Mouse (Mus musculus): ENCODE results near the gene Thsd4. TPM values are rescaled to one million over a fixed set of nuclear protein-coding genes. Genes with fewer than 3 reads are reported as not detected.
"Not testable (repeated sequence)": the region's sequence is repeated elsewhere in the genome, so short reads cannot be mapped to it uniquely, and the experiment has no call there.

Thsd4 gene
- total and polyA plus RNA-seq, 2 experiments: 0.70 to 0.92 TPM

DNA sequence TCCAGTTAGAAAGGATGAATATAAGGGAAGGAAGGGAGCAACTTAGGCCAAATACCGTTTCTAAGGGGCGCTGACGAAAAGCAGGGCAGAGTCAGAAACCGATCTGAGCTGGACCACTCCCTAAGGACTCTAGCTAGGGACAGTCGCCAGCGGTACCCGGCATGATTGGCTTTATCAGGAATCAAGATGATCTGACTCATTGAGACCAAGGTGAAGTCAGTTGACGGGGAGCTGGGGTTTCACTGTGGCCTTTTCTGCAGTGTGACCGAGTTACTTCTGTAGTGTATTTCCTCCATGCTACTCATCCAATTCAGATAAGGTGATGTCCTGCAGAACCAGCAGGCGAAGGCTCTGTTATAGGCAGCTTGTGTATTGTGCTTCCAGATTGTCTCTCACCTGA is 556.8 kb downstream of the Thsd4 start:
- no peak overlapping the region for H3K9ac ChIP-seq (ENCODE audit: low read depth, low read length)
- H3K4me1 ChIP-seq (ENCODE audit: control insufficient read depth, insufficient read depth, low read length): no peaks in the 10 kb centered on the region
- no peak for DNase-seq (ENCODE audit: extremely low read depth, low read depth, low spot score)
- no peaks in the 10 kb centered on the region for H3K79me2 ChIP-seq (ENCODE audit: control insufficient read depth, insufficient read depth, low read length)
- TF ChIP-seq CTCF (IDR thresholded peaks at IDR 0.05; ENCODE audit: low read depth, low read length): no peak
- no peak for TF ChIP-seq POLR2A (IDR thresholded peaks at IDR 0.05; ENCODE audit: extremely low read depth, insufficient read depth, low read length)
- H3K27ac ChIP-seq (replicated peaks; ENCODE audit: insufficient read depth, low read depth, low read length): no peak overlapping the region
- H3K4me3 ChIP-seq (ENCODE audit: insufficient read depth, low read depth, low read length): no peak overlapping the region
- no peaks in the 10 kb centered on the region for H3K36me3 ChIP-seq (ENCODE audit: control insufficient read depth, insufficient read depth, low read length)
- WGBS: 76% methylated on average over 10 of the region's 10 CpGs
- no peaks in the 10 kb centered on the region for H3K27me3 ChIP-seq (ENCODE audit: control insufficient read depth, insufficient read depth, low read length)

DNA sequence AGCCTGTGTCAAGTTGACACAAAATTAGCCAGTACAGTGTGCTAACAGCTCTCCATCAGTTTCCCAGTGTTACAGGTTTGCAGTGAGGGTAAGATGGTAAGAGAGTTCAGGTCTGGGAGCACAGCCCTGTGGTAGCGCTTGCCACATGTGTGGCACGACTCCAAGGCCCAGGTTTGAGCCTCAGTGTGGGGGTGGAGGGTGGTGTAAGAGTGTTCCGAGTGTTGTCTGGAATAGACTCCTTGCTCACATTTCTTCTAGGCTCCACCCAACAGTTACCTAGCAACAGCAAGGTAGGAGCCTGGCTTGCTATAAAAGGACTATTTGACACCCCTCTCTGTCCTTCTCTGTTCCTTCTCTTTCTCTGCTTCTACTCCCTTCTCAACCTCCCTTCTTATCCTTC is 557.5 kb downstream of the Thsd4 start:
- no peaks in the 10 kb centered on the region for H3K27me3 ChIP-seq (ENCODE audit: control insufficient read depth, insufficient read depth, low read length)
- H3K79me2 ChIP-seq (ENCODE audit: control insufficient read depth, insufficient read depth, low read length): no peaks in the 10 kb centered on the region
- 44% methylated on average over 3 of the region's 3 CpGs for WGBS
- H3K36me3 ChIP-seq (ENCODE audit: control insufficient read depth, insufficient read depth, low read length): no peaks in the 10 kb centered on the region
- no peak overlapping the region for H3K9ac ChIP-seq (ENCODE audit: low read depth, low read length)
- no peak overlapping the region for H3K27ac ChIP-seq (replicated peaks; ENCODE audit: insufficient read depth, low read depth, low read length)
- TF ChIP-seq POLR2A (IDR thresholded peaks at IDR 0.05; ENCODE audit: extremely low read depth, insufficient read depth, low read length) (no peak), CTCF (IDR thresholded peaks at IDR 0.05; ENCODE audit: low read depth, low read length) (no peak)
- DNase-seq (ENCODE audit: extremely low read depth, low read depth, low spot score): no peak
- no peak overlapping the region for H3K4me3 ChIP-seq (ENCODE audit: insufficient read depth, low read depth, low read length)
- no peaks in the 10 kb centered on the region for H3K4me1 ChIP-seq (ENCODE audit: control insufficient read depth, insufficient read depth, low read length)

DNA sequence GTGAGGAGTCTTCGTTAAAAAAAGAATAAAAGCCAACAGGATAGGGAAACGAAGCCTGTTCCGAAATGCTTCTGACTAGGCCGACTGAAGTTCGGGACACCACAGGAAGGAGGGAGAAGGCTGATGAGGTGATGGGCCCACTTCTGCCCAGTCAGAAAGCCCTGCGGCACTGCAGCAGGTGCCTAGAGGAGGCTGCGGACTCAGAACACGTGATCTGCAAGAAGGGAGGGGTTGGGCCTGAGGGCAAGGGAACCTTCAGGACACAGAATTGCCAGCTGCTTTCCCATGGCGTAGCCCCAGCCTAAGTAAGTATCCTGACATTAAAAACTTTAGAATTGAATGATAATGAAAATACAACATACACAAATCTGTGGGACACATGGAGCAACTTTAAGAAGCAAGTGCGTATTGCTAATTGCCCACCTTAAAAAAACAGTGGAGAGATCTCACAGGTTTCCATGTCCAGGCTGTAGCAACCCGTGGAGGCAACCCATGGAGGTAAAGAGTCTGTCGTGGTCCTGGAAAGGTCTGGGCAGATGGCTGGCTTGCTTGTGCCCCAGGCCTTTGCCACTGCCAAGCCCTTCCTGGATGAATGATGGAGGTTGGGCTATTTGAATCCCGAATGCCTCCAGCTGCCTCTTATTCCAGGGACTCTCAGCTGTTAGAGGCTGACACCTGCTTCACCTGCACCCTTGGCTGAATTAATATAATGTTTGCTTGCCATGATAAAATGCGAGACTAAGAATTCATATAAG is 560.5 kb downstream of the Thsd4 start:
- no peak overlapping the region for H3K4me3 ChIP-seq (ENCODE audit: insufficient read depth, low read depth, low read length)
- no peak for DNase-seq (ENCODE audit: extremely low read depth, low read depth, low spot score)
- TF ChIP-seq CTCF (IDR thresholded peaks at IDR 0.05; ENCODE audit: low read depth, low read length) (no peak), POLR2A (IDR thresholded peaks at IDR 0.05; ENCODE audit: extremely low read depth, insufficient read depth, low read length) (no peak)
- no peaks in the 10 kb centered on the region for H3K36me3 ChIP-seq (ENCODE audit: control insufficient read depth, insufficient read depth, low read length)
- no peak overlapping the region for H3K27ac ChIP-seq (replicated peaks; ENCODE audit: insufficient read depth, low read depth, low read length)
- 0 out of 2 replicates have a peak, but pooled peaks cover 3% of the 10 kb centered on the region for H3K27me3 ChIP-seq (ENCODE audit: control insufficient read depth, insufficient read depth, low read length)
- no peaks in the 10 kb centered on the region for H3K4me1 ChIP-seq (ENCODE audit: control insufficient read depth, insufficient read depth, low read length)
- WGBS: 74% methylated on average over 14 of the region's 14 CpGs
- H3K9ac ChIP-seq (ENCODE audit: low read depth, low read length): no peak overlapping the region
- H3K79me2 ChIP-seq (ENCODE audit: control insufficient read depth, insufficient read depth, low read length): no peaks in the 10 kb centered on the region

DNA sequence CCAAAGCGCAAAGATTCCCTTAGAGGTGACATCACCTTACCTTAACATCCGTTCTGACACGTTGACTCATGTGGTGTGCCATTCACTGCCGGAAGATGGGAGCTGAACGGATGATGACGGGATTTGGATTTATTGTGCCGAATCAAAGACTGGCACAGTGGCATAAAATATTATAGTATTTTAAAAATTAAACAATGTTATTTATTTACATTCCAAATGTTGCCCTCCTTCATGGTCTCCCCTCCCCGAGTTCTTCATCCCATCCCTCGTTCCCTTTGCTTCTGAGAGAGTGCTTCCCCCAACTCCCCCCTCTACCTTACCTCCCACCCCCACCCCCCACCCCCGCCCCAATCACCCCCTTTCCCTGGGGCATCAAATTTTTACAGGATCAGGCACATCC is 561.3 kb downstream of the Thsd4 start, which contains the start of gene Nr2e3:
Gene Nr2e3, minus strand, starts transcription at position 101 of the 400 bp plus-strand sequence.
- Histone ChIP-seq H3K27ac (replicated peaks; ENCODE audit: insufficient read depth, low read depth, low read length) (no peak within 1 kb of the TSS), H3K9ac (ENCODE audit: low read depth, low read length) (no peak within 1 kb of the TSS), H3K79me2 (ENCODE audit: control insufficient read depth, insufficient read depth, low read length) (no peaks in the 10 kb centered on the region), H3K4me1 (ENCODE audit: control insufficient read depth, insufficient read depth, low read length) (no peaks in the 10 kb centered on the region), H3K27me3 (ENCODE audit: control insufficient read depth, insufficient read depth, low read length) (peaks cover 3% of the 10 kb centered on the region; the same call in 1 of the 2 replicates), H3K36me3 (ENCODE audit: control insufficient read depth, insufficient read depth, low read length) (no peaks in the 10 kb centered on the region), H3K4me3 (ENCODE audit: insufficient read depth, low read depth, low read length) (no peak within 1 kb of the TSS)
- DNase-seq (ENCODE audit: extremely low read depth, low read depth, low spot score): no peak
- TF ChIP-seq CTCF (IDR thresholded peaks at IDR 0.05; ENCODE audit: low read depth, low read length) (no peak), POLR2A (IDR thresholded peaks at IDR 0.05; ENCODE audit: extremely low read depth, insufficient read depth, low read length) (no peak)
- 89% methylated on average over 10 of the region's 10 CpGs for WGBS

DNA sequence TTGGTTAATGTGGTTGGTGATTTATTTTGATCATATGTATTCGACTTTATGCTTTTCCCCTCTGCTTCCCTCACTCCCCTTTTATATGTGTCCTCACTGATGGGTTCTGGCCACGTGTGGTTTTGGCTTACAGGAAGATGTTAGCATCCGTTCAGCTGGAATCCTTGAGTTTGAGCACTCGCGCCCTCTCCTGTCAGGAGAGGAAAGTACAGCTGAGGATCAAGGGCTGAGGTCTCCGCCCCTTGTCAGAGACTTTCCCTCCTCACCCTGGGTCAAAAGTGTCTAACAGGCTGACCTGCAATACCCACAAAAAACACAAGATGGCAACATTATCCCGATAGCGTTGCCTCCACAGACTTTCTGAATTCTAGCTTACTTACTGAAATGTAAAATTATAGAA is 562.6 kb downstream of the Thsd4 start:
- peak; percentile 68 for DNase-seq (ENCODE audit: extremely low read depth, low read depth, low spot score)
- no peak overlapping the region for H3K27ac ChIP-seq (replicated peaks; ENCODE audit: insufficient read depth, low read depth, low read length)
- H3K4me3 ChIP-seq (ENCODE audit: insufficient read depth, low read depth, low read length): no peak overlapping the region
- H3K79me2 ChIP-seq (ENCODE audit: control insufficient read depth, insufficient read depth, low read length): no peaks in the 10 kb centered on the region
- peaks cover 3% of the 10 kb centered on the region; the same call in 1 of the 2 replicates for H3K27me3 ChIP-seq (ENCODE audit: control insufficient read depth, insufficient read depth, low read length)
- WGBS: 2% methylated on average over 8 of the region's 8 CpGs
- H3K36me3 ChIP-seq (ENCODE audit: control insufficient read depth, insufficient read depth, low read length): no peaks in the 10 kb centered on the region
- H3K4me1 ChIP-seq (ENCODE audit: control insufficient read depth, insufficient read depth, low read length): no peaks in the 10 kb centered on the region
- peak; percentile 79 for TF ChIP-seq CTCF (IDR thresholded peaks at IDR 0.05; ENCODE audit: low read depth, low read length)
- TF ChIP-seq POLR2A (IDR thresholded peaks at IDR 0.05; ENCODE audit: extremely low read depth, insufficient read depth, low read length): no peak
- no peak overlapping the region for H3K9ac ChIP-seq (ENCODE audit: low read depth, low read length)

DNA sequence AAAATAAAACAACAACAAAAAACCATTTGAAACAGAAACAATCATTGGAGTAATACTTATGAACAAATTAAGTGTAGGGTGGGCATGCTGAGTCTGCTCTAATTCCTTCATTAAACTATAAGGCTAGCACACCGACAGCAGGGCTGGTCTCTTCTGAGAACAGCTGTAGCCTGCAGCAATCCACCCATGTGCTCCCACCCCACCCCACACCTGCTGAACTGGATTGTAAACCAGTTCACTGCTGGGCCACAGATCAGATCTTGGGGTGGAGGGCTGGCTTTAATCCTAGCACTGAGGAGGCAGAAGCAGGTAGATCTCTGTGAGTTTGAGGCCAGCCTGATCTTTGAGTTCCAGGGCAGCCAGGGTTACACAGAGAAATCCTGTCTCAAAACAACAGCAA is 563.7 kb downstream of the Thsd4 start:
- WGBS: 88% methylated on average over 1 of the region's 1 CpGs
- H3K27me3 ChIP-seq (ENCODE audit: control insufficient read depth, insufficient read depth, low read length); DNase-seq (ENCODE audit: extremely low read depth, low read depth, low spot score); H3K79me2 ChIP-seq (ENCODE audit: control insufficient read depth, insufficient read depth, low read length); H3K4me1 ChIP-seq (ENCODE audit: control insufficient read depth, insufficient read depth, low read length); H3K4me3 ChIP-seq (ENCODE audit: insufficient read depth, low read depth, low read length); H3K27ac ChIP-seq (replicated peaks; ENCODE audit: insufficient read depth, low read depth, low read length); H3K36me3 ChIP-seq (ENCODE audit: control insufficient read depth, insufficient read depth, low read length); H3K9ac ChIP-seq (ENCODE audit: low read depth, low read length): not testable (repeated sequence)
